Mouse (Mus musculus): ENCODE data around the gene Igfbp1. TPM values are rescaled to one million over a fixed set of nuclear protein-coding genes. Genes with fewer than 3 reads are reported as not detected.

Igfbp1 gene
- 0.22 and 0.25 TPM in 2 replicates for polyA plus RNA-seq (2016; fragmentation: Nextera tagmentation; extraction: Ambion mirVana)

DNA sequence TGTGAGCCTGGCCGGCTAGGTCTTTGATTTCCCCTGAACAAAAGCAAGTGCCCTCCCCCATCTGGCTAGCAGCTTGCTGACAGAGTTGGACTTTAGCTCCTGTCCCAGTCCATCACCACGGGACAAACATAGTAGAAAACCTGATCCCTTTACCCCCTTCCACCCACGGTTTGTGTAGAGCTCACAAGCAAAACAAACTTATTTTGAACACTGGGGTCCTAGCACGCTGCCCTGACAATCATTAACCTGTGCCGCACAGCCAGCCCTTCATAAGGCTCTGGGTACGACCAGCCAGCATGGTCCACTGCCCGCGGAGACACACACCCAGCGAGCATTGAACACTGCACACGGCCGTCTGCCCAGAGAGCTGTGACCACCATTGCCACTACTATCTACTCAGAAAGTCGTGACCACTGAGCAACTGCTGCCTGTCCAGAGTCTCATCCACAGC, at the start of gene Igfbp1:
TSS of gene Igfbp1 (plus strand) at position 292 of the 451 bp plus-strand sequence.
- Histone ChIP-seq H3K27ac (replicated peaks) (peak within 1 kb of the TSS; percentile 77), H3K36me3 (no peaks in the 10 kb centered on the region), H3K4me3 (no peak within 1 kb of the TSS), H3K27me3 (ENCODE audit: low read depth, poor library complexity, severe bottlenecking) (no peaks in the 10 kb centered on the region), H3K4me1 (peaks cover 29% of the 10 kb centered on the region), H3K9me3 (replicated peaks) (no peaks in the 10 kb centered on the region; the same call in 1 of the 2 replicates)
- 28% methylated on average over 12 of the region's 12 CpGs for WGBS
- peak; percentile 49 for DNase-seq (ENCODE audit: low spot score)

DNA sequence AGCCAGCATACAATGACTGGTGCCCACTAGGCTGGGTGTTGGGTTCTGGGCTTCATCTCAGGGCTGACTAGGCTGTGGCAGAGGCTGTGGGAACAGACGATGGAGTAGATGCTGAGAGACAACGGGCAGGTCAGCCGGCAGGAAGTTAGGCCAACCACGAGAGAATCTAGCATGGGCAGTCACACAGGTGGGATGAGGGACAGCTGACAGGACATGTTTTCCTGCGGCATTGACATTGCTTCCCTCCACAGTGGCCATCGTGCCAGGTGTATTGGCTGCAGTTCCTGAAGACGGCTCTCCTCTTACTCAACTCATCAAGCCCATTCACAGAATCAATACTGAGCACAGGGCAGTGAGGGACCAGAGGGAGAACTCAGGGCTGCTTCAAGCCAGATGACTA, 49.6 kb upstream of the Igfbp1 start:
- 86% methylated on average over 7 of the region's 7 CpGs for WGBS
- Histone ChIP-seq H3K4me1 (no peaks in the 10 kb centered on the region; the same call in 1 of the 2 replicates), H3K4me3 (no peak overlapping the region), H3K27me3 (ENCODE audit: low read depth, poor library complexity, severe bottlenecking) (no peaks in the 10 kb centered on the region), H3K9me3 (replicated peaks) (no peaks in the 10 kb centered on the region), H3K36me3 (0 out of 2 replicates have a peak, but pooled peaks cover 4% of the 10 kb centered on the region), H3K27ac (replicated peaks) (peak overlapping the region; percentile 35; the same call in 1 of the 2 replicates)
- no peak for DNase-seq (ENCODE audit: low spot score)

DNA sequence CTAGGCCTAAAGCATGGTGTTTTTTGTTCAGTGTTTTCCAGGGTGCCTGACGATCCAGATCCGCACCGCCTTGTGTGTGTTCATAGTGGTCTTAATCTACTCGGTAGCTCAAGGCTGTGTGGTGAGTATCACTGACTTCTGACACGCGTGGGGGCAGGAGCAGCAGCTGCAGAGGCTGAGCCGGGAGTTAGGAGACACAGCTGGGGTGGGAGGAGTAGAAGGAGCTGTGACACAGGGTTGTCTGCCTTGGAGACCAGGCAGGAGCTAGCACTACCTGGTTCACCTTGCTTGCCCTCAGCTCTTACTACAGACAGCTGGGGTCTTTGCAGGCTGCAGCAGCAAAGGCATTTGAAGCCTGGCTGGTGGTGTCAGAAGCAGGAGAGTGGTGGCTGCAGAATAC, 48.1 kb upstream of the Igfbp1 start:
- Histone ChIP-seq H3K4me3 (no peak overlapping the region), H3K27ac (replicated peaks) (no peak overlapping the region; the same call in 1 of the 2 replicates), H3K27me3 (ENCODE audit: low read depth, poor library complexity, severe bottlenecking) (no peaks in the 10 kb centered on the region), H3K9me3 (replicated peaks) (no peaks in the 10 kb centered on the region), H3K36me3 (0 out of 2 replicates have a peak, but pooled peaks cover 4% of the 10 kb centered on the region), H3K4me1 (no peaks in the 10 kb centered on the region; the same call in 1 of the 2 replicates)
- no peak for DNase-seq (ENCODE audit: low spot score)
- WGBS = 71% methylated on average over 7 of the region's 7 CpGs

DNA sequence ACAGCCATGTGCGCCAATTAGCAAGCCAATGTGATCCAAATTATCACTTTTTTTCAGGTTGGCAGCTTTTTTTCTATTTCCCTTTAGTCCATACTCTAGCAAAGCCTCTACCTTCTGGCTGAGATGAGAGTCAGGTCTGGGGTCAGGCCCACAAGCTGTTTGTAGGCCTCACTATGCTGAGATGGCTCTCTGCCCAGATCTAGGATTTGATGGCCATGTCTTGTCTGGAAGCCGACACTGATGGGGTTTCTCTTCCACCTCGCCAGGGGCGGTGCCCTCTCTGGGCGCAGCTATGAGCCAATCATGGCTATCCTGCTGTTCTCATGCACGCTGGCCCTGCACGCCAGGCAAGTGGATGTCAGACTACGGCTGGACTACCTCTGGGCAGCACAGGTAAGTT, 47.1 kb upstream of the Igfbp1 start:
- Histone ChIP-seq H3K4me3 (no peak overlapping the region), H3K9me3 (replicated peaks) (no peaks in the 10 kb centered on the region), H3K36me3 (0 out of 2 replicates have a peak, but pooled peaks cover 4% of the 10 kb centered on the region), H3K27ac (replicated peaks) (no peak overlapping the region), H3K27me3 (ENCODE audit: low read depth, poor library complexity, severe bottlenecking) (no peaks in the 10 kb centered on the region), H3K4me1 (no peaks in the 10 kb centered on the region; the same call in 1 of the 2 replicates)
- WGBS = 95% methylated on average over 8 of the region's 8 CpGs
- no peak for DNase-seq (ENCODE audit: low spot score)

DNA sequence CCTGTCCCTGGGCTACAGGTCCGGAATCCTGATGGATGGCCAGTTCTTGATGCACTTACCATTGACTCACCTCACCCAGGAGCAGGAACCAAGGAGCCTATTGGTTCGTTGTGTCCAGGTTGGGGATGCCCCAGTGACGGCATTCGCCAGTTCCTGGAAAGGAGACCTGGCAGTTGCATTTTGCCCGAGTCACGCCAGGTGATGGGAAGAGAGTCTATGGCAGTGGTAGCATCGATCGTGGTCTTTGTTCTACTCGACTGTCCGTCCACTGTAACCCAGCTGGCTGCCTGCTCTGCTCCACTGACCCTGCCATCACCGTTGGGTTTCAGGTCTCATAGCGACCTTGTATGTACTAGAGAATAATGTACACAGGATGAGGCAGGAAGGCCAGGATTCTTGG, 45.2 kb upstream of the Igfbp1 start:
- no peaks in the 10 kb centered on the region; the same call in 1 of the 2 replicates for H3K4me1 ChIP-seq
- no peaks in the 10 kb centered on the region for H3K9me3 ChIP-seq (replicated peaks)
- H3K27me3 ChIP-seq (ENCODE audit: low read depth, poor library complexity, severe bottlenecking) = no peaks in the 10 kb centered on the region
- no peak overlapping the region for H3K4me3 ChIP-seq
- H3K27ac ChIP-seq (replicated peaks) = no peak overlapping the region
- WGBS = 92% methylated on average over 12 of the region's 12 CpGs
- H3K36me3 ChIP-seq = 0 out of 2 replicates have a peak, but pooled peaks cover 4% of the 10 kb centered on the region
- DNase-seq (ENCODE audit: low spot score) = no peak

DNA sequence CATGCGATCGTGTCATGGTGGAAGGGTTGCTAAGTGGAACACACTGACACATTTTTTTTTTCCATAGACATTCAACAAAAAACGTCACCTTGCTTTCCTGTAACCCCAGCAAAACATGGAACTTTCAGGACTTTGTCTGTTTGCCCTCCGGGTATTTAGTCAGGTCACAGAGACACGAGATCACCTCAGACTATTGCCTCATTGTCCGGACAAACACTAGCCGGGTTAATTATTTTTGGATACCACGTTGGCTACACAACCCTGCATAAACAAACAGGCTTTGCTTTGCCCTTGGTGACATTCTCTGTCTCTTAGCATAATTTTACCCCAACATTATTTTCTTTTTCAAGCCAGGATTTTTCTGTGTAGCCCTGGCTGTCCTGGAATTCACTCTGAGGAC, 44.5 kb upstream of the Igfbp1 start:
- no peak for DNase-seq (ENCODE audit: low spot score)
- Histone ChIP-seq H3K36me3 (0 out of 2 replicates have a peak, but pooled peaks cover 4% of the 10 kb centered on the region), H3K27me3 (ENCODE audit: low read depth, poor library complexity, severe bottlenecking) (no peaks in the 10 kb centered on the region), H3K9me3 (replicated peaks) (no peaks in the 10 kb centered on the region), H3K27ac (replicated peaks) (no peak overlapping the region), H3K4me1 (no peaks in the 10 kb centered on the region; the same call in 1 of the 2 replicates), H3K4me3 (no peak overlapping the region)
- WGBS = 89% methylated on average over 8 of the region's 8 CpGs

DNA sequence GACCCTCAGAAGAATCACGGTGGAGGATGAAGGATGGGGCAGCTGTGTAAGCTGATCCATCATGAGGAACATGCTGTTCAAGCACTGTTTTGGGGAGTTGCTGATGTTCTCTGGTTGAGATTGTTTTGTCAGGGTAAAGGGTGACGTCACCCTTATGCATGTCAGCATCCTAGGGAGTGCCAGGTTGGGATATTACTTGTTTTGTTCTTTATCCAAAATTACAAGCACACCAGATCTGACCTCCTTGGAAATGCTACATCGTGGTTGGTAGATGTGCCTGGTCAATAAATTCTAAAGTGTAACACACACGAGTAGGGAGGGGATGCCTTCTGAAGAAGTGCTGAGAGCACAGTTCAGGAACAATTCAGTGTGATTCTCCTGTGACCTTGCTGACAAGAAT, 41.2 kb upstream of the Igfbp1 start:
- Histone ChIP-seq H3K27ac (replicated peaks) (no peak overlapping the region), H3K4me1 (peaks cover 17% of the 10 kb centered on the region), H3K36me3 (peaks cover 3% of the 10 kb centered on the region; the same call in 1 of the 2 replicates), H3K27me3 (ENCODE audit: low read depth, poor library complexity, severe bottlenecking) (no peaks in the 10 kb centered on the region), H3K9me3 (replicated peaks) (no peaks in the 10 kb centered on the region), H3K4me3 (no peak overlapping the region)
- no peak for DNase-seq (ENCODE audit: low spot score)
- WGBS = 83% methylated on average over 4 of the region's 4 CpGs

DNA sequence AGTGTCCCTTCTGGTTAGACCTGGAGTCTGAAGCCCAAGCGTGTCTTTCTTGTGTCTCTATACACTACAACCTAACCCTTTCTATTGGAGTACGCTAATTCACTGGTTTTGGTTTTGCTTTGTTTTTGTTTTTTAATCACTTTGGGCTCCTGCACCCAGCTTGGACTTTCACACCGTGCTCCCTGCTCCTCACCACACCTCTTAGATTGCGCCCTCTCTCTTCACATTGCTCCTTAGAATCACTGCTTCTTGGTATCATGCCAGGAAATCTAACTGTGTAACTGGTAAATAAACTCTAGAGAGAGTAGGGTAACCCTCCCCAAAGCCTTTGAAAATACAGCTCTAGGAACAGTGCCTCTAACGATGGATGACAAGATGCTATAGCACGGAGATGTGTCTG, 39.4 kb upstream of the Igfbp1 start:
- H3K4me3 ChIP-seq = no peak overlapping the region
- no peaks in the 10 kb centered on the region for H3K27me3 ChIP-seq (ENCODE audit: low read depth, poor library complexity, severe bottlenecking)
- WGBS = 82% methylated on average over 6 of the region's 6 CpGs
- no peak overlapping the region for H3K27ac ChIP-seq (replicated peaks)
- no peaks in the 10 kb centered on the region for H3K9me3 ChIP-seq (replicated peaks)
- DNase-seq (ENCODE audit: low spot score) = no peak
- H3K36me3 ChIP-seq = peaks cover 3% of the 10 kb centered on the region; the same call in 1 of the 2 replicates
- H3K4me1 ChIP-seq = peaks cover 18% of the 10 kb centered on the region

DNA sequence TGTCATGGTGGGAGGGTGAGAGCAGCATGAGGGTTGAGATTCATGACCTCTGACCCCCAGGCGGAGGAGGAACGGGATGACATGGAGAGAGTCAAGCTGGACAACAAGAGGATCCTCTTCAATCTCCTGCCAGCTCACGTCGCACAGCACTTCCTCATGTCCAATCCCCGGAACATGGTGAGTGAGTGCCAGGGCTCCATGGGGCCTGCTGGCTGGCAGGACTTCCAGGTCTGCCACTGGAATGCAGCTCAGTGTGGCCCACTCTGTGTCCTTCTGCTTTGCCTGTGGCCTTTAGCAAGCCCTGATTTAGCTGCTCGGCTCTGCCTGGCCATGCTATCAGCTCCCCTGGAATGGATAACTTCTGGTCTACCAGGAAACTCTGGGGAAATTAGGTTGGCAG, 37.4 kb upstream of the Igfbp1 start:
- H3K27ac ChIP-seq (replicated peaks) = peak overlapping the region; percentile 85

DNA sequence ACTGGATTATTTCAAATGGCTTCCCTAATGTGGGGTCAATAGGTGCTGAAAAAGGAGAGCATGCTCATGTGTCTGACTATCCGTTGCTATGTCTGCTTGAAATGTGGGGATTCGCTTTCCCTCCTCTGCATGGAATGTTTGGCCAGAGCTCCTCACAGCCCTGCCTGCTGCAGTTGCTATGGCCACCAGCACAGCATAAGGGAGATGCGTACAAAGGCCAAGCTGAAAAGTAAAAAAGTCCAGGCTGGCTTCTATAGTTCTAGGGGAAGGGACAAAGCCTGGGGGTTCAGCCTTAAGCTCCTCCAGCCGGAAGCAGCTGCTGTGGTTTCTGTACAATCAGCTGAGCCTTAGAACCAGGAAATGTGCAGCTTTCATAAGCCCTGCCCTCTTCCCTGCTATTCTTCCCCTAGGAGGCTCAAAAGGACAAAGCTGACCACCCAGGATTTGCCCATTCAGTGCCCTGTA, 36.9 kb upstream of the Igfbp1 start:
- no peaks in the 10 kb centered on the region for H3K9me3 ChIP-seq (replicated peaks)
- peaks cover 24% of the 10 kb centered on the region for H3K4me1 ChIP-seq
- WGBS = 34% methylated on average over 4 of the region's 4 CpGs
- no peak overlapping the region for H3K4me3 ChIP-seq
- H3K27ac ChIP-seq (replicated peaks) = peak overlapping the region; percentile 85
- peaks cover 3% of the 10 kb centered on the region; the same call in 1 of the 2 replicates for H3K36me3 ChIP-seq
- no peaks in the 10 kb centered on the region for H3K27me3 ChIP-seq (ENCODE audit: low read depth, poor library complexity, severe bottlenecking)
- peak; percentile 41 for DNase-seq (ENCODE audit: low spot score)

More for the DNA sequence above, 37.4 kb upstream of the Igfbp1 start:
- 77% methylated on average over 6 of the region's 6 CpGs for WGBS
- Histone ChIP-seq H3K4me3 (no peak overlapping the region), H3K9me3 (replicated peaks) (no peaks in the 10 kb centered on the region), H3K4me1 (peaks cover 24% of the 10 kb centered on the region), H3K36me3 (peaks cover 3% of the 10 kb centered on the region; the same call in 1 of the 2 replicates), H3K27me3 (ENCODE audit: low read depth, poor library complexity, severe bottlenecking) (no peaks in the 10 kb centered on the region)
- DNase-seq (ENCODE audit: low spot score) = no peak

DNA sequence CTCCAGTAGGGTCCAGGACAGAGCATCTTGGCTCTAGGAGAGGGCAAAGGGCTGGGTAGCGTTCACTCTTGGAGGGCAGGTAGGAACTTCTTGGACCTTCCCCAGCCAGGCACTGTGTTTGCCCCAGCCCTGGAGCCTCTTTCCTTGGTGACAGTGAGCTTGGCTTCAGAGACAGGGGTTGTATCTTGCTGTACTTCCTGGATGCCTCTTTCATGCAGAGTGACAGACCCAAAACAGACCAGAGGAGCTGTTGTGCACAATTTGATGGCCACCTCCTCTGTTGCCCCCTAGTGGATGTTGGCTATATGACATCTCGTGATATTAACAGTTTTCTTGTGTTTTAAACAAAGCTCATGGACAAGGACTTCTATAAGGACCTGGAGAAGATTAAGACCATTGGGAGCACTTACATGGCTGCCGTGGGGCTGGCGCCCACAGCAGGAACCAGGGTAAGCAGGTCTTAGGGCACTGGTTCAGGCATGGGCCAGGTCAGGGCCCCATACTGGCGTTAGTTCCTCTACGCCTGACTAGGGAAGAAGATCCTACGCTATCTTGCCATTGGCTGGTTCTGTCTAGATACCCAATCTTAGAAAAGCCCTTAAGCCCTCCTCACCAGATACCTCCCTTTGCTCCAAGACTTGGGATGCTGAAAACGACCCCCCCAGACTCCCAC, 35.9 kb upstream of the Igfbp1 start:
- Histone ChIP-seq H3K27ac (replicated peaks) (peak overlapping the region; percentile 85), H3K36me3 (peaks cover 3% of the 10 kb centered on the region; the same call in 1 of the 2 replicates), H3K4me3 (no peak overlapping the region), H3K27me3 (ENCODE audit: low read depth, poor library complexity, severe bottlenecking) (no peaks in the 10 kb centered on the region), H3K4me1 (peaks cover 24% of the 10 kb centered on the region), H3K9me3 (replicated peaks) (no peaks in the 10 kb centered on the region)
- WGBS = 77% methylated on average over 8 of the region's 8 CpGs
- peak; percentile 30 for DNase-seq (ENCODE audit: low spot score)

DNA sequence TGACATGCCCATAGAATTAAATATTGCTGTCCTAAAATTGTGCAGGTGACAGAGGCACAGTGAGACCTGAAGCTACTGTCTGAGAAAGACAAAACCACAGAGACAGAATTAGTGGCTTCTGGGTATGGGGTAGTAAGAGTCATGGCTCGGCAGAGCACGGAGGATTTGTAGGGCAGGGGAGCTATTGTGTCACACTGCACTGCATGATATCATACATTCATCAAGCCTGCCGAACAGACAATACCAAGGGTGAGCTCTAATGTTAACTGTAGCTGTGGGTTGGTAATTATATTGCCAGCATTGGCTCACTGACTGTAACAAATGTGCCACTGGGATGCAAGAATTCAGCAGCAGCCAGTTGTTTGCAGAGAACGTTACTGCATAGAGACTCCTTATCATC, 33.2 kb upstream of the Igfbp1 start:
- no peak overlapping the region for H3K27ac ChIP-seq (replicated peaks)
- 77% methylated on average over 4 of the region's 4 CpGs for WGBS
- H3K9me3 ChIP-seq (replicated peaks) = no peaks in the 10 kb centered on the region
- H3K4me3 ChIP-seq = no peak overlapping the region
- H3K4me1 ChIP-seq = peaks cover 24% of the 10 kb centered on the region
- peaks cover 3% of the 10 kb centered on the region; the same call in 1 of the 2 replicates for H3K36me3 ChIP-seq
- no peaks in the 10 kb centered on the region for H3K27me3 ChIP-seq (ENCODE audit: low read depth, poor library complexity, severe bottlenecking)
- no peak for DNase-seq (ENCODE audit: low spot score)

DNA sequence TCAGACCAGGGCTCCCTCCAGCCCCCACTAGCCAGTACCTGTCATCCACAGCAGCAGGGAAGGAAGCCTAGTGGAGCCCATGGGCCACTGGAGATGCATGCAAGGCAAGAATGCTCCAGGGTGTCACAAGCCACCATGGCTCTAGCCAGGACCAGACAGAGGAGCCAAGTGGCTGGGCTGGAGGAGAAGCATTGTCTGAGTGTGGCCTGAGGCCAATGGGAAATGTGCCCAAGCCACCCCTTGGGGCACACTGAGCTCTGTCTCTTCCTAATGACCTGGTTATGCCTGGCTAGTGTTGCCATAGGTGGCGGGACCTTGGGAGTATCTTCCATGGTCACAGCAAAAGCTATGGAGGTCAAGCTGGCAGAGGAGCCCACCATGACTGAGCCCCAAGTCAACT, 27.9 kb upstream of the Igfbp1 start:
- Histone ChIP-seq H3K9me3 (replicated peaks) (no peaks in the 10 kb centered on the region), H3K27ac (replicated peaks) (no peak overlapping the region), H3K4me3 (no peak overlapping the region), H3K4me1 (no peaks in the 10 kb centered on the region), H3K27me3 (ENCODE audit: low read depth, poor library complexity, severe bottlenecking) (no peaks in the 10 kb centered on the region), H3K36me3 (peaks cover 11% of the 10 kb centered on the region)
- no peak for DNase-seq (ENCODE audit: low spot score)
- 88% methylated on average over 1 of the region's 1 CpGs for WGBS

Measured in midbrain, embryonic 10.5 days (tissue).